Mouse (Mus musculus) lung, adult 2 months (tissue): ENCODE results near the gene Ism1.

Experiments
- CTCF ChIP-seq: fragments of 200-500 bp; IDR thresholded peaks from 2 replicates; pipeline ENCODE4 v1.5.1; 2011; ENCODE audit warnings: mild to moderate bottlenecking, low read length, control low read depth; ENCODE audit not compliant: insufficient read depth
- POLR2A ChIP-seq: fragments of 200-500 bp; IDR thresholded peaks from 2 replicates; pipeline ENCODE4 v1.6.1; 2011; ENCODE audit warnings: low read depth, mild to moderate bottlenecking, control low read depth, low read length, borderline replicate concordance; ENCODE audit errors: extremely low read depth

DNA sequence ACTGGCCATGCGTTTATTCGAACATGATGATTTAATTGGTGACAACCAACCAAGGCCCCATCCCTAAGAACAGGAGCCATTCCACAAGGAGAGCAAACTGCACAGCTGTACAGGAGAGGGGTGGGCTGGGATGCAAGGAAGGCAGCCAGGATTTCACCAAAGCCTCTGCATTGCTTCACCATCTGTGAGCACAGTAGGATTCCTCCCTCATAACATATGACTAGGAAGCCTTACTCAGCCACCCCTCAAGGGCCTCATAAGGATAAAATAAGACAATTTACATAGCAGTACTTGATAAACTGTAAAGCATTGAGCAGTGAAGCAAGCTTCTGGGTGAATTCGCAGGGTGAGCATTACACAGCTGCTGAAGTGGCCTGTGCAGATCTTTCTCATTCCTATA, 28.5 kb upstream of the Ism1 start:
- TF ChIP-seq CTCF (no peak), POLR2A (no peak)
